In genomic region chr14:75284193-75284915, GRCm38 (mm10) we compare ENCODE assay signal across 8 mouse cellular contexts. TPM values are rescaled to one million over a fixed set of nuclear protein-coding genes. Genes with fewer than 3 reads are reported as not detected.
DNase-seq lines count a peak whose midpoint lies in the region; ATAC-seq and TF ChIP-seq lines count a peak whose summit lies in the region.

TSS of gene Zc3h13 (plus strand) at chr14:75284373.

- peak; percentile 97 for ATAC-seq in forebrain, postnatal 0 days
- peak; percentile 99 for ATAC-seq in lung, embryonic 15.5 days (ENCODE audit: borderline replicate concordance, extremely low read depth, low FRiP score, low TSS enrichment)

- peak in 1 of 2 experiments; percentile 13; a peak in 1 of 4 replicates for TF ChIP-seq EP300 in MEL (IDR thresholded peaks at IDR 0.05; ENCODE audit: low read depth in 1 of 2, low read length in 2 of 2)

- under 1% methylated on average over 61 of the region's 61 CpGs for WGBS in cerebellum, adult 2 months
- WGBS in forebrain, postnatal 0 days = under 1% methylated on average over 61 of the region's 61 CpGs
- WGBS in lung, embryonic 15.5 days = under 1% methylated on average over 60 of the region's 61 CpGs

- peak within 1 kb of the TSS; percentile 65 for H3K27ac ChIP-seq in MEL (ENCODE audit: control insufficient read depth, low read depth, low read length)
- H3K27ac ChIP-seq in cerebellum, adult 2 months (ENCODE audit: insufficient read depth, low read length) = peak within 1 kb of the TSS; percentile 61; the same call in 1 of the 2 replicates
- H3K27ac ChIP-seq in forebrain, postnatal 0 days (ENCODE audit: low read depth, low read length) = peak within 1 kb of the TSS; percentile 91
- peak within 1 kb of the TSS; percentile 81 for H3K27ac ChIP-seq in lung, embryonic 15.5 days

- peak within 1 kb of the TSS; percentile 80 for H3K9ac ChIP-seq in MEL (ENCODE audit: control insufficient read depth, low read depth, low read length, poor library complexity, severe bottlenecking)
- H3K9ac ChIP-seq in forebrain, postnatal 0 days = peak within 1 kb of the TSS; percentile 95
- H3K9ac ChIP-seq in lung, embryonic 15.5 days = peak within 1 kb of the TSS; percentile 89

- no peak for TF ChIP-seq RAD21 in MEL (IDR thresholded peaks at IDR 0.05; ENCODE audit: low read depth, low read length)

- H3K4me3 ChIP-seq in MEL (ENCODE audit: control insufficient read depth in 1 of 2, insufficient read depth in 1 of 2, low read depth in 2 of 2, low read length in 2 of 2) = peak within 1 kb of the TSS; percentile 97 to 98
- peak within 1 kb of the TSS; percentile 83 for H3K4me3 ChIP-seq in cerebellum, adult 2 months (replicated peaks; ENCODE audit: insufficient read depth, low read depth, low read length)
- H3K4me3 ChIP-seq in forebrain, postnatal 0 days (ENCODE audit: low read depth, low read length) = peak within 1 kb of the TSS; percentile 100
- peak within 1 kb of the TSS; percentile 97 for H3K4me3 ChIP-seq in lung, embryonic 15.5 days

- peaks cover 0 to 11% of the 10 kb centered on the region in 2 experiments; a peak in 2 of 4 replicates for H3K36me3 ChIP-seq in MEL (ENCODE audit: control insufficient read depth in 1 of 2, insufficient read depth in 2 of 2, low read length in 2 of 2)
- H3K36me3 ChIP-seq in forebrain, postnatal 0 days (ENCODE audit: insufficient read depth) = no peaks in the 10 kb centered on the region
- H3K36me3 ChIP-seq in lung, embryonic 15.5 days = no peaks in the 10 kb centered on the region

- H3K27me3 ChIP-seq in MEL (ENCODE audit: control insufficient read depth in 1 of 2, insufficient read depth in 2 of 2, low read length in 2 of 2) = no peaks in the 10 kb centered on the region; a peak in 2 of 4 replicates
- H3K27me3 ChIP-seq in cerebellum, adult 2 months (ENCODE audit: control insufficient read depth, insufficient read depth, low read length) = no peaks in the 10 kb centered on the region
- H3K27me3 ChIP-seq in forebrain, postnatal 0 days (ENCODE audit: insufficient read depth, low read length) = no peaks in the 10 kb centered on the region
- H3K27me3 ChIP-seq in lung, embryonic 15.5 days = no peaks in the 10 kb centered on the region

- H3K9me3 ChIP-seq in MEL (replicated peaks; ENCODE audit: insufficient read depth, low read length) = no peaks in the 10 kb centered on the region
- no peaks in the 10 kb centered on the region for H3K9me3 ChIP-seq in forebrain, postnatal 0 days (ENCODE audit: low read length)
- no peaks in the 10 kb centered on the region for H3K9me3 ChIP-seq in lung, embryonic 15.5 days

- TF ChIP-seq POLR2A in MEL (IDR thresholded peaks at IDR 0.05; ENCODE audit: control insufficient read depth in 1 of 2, insufficient read depth in 1 of 2, low read depth in 1 of 2, low read length in 2 of 2, poor library complexity in 1 of 2) = peak; percentile 66 to 94; a peak in 3 of 4 replicates
- peak; percentile 97 for TF ChIP-seq POLR2A in cerebellum, adult 2 months (IDR thresholded peaks at IDR 0.05; ENCODE audit: borderline replicate concordance, insufficient read depth, low read length)

- DNase-seq in MEL (ENCODE audit: low read depth, low spot score) = peak; percentile 95
- DNase-seq in cerebellum, adult 2 months = peak; percentile 94 to 99
- peak; percentile 97 for DNase-seq in forebrain, postnatal 0 days
- DNase-seq in heart, postnatal 4 days = peak; percentile 98
- DNase-seq in layer of hippocampus, adult 8-10 months (ENCODE audit: low spot score in 2 of 2) = peak; percentile 94
- peak; percentile 89 for DNase-seq in ovary, adult 18-20 months (ENCODE audit: low spot score)
- DNase-seq in thymus, postnatal 0 days (ENCODE audit: low spot score) = peak; percentile 95

- no peak for TF ChIP-seq CTCF in MEL (IDR thresholded peaks at IDR 0.05 in 2 of 3, conservative IDR thresholded peaks at IDR 0.05 in 1 of 3; ENCODE audit: control insufficient read depth in 1 of 3, insufficient read depth in 1 of 3, low read depth in 2 of 3, low read length in 3 of 3, poor library complexity in 1 of 3, severe bottlenecking in 1 of 3)
- TF ChIP-seq CTCF in cerebellum, adult 2 months (IDR thresholded peaks at IDR 0.05; ENCODE audit: borderline replicate concordance, insufficient read depth, low read depth, low read length) = no peak
- TF ChIP-seq CTCF in forebrain, postnatal 0 days (IDR thresholded peaks at IDR 0.05; ENCODE audit: low read depth) = peak; percentile 26; the same call in 1 of the 2 replicates

- peaks cover 2% of the 10 kb centered on the region in 2 experiments; a peak in 3 of 4 replicates for H3K4me1 ChIP-seq in MEL (ENCODE audit: control insufficient read depth in 1 of 2, insufficient read depth in 2 of 2, low read length in 2 of 2)
- no peaks in the 10 kb centered on the region; the same call in 1 of the 2 replicates for H3K4me1 ChIP-seq in cerebellum, adult 2 months (ENCODE audit: control insufficient read depth, insufficient read depth, low read length)
- peaks cover 19% of the 10 kb centered on the region for H3K4me1 ChIP-seq in forebrain, postnatal 0 days (ENCODE audit: insufficient read depth)
- peaks cover 16% of the 10 kb centered on the region for H3K4me1 ChIP-seq in lung, embryonic 15.5 days

- peak within 1 kb of the TSS; percentile 78 for H3K4me2 ChIP-seq in forebrain, postnatal 0 days (ENCODE audit: low read depth)
- H3K4me2 ChIP-seq in lung, embryonic 15.5 days = peak within 1 kb of the TSS; percentile 78

- peaks cover 32% of the 10 kb centered on the region for H3K79me2 ChIP-seq in MEL (ENCODE audit: control insufficient read depth, insufficient read depth, low read length, poor library complexity)

TF ChIP-seq in MEL, 35 proteins besides CTCF, POLR2A, EP300 and RAD21:
- TF ChIP-seq JUND (IDR thresholded peaks at IDR 0.05; ENCODE audit: low read depth, low read length) (0 out of 2 replicates have a peak, but pooled peaks have one; percentile 17), SIN3A (IDR thresholded peaks at IDR 0.05; ENCODE audit: low read length) (peak; percentile 99), TAL1 (IDR thresholded peaks at IDR 0.05; ENCODE audit: low read length) (no peak), ZC3H11A (IDR thresholded peaks at IDR 0.05; ENCODE audit: low read depth, low read length) (peak; percentile 29; the same call in 1 of the 2 replicates), KAT2A (conservative IDR thresholded peaks at IDR 0.05; ENCODE audit: low read depth, low read length) (peak; percentile 65), ZMIZ1 (IDR thresholded peaks at IDR 0.05; ENCODE audit: low read depth, low read length) (peak; percentile 76), MAX (IDR thresholded peaks at IDR 0.05; ENCODE audit: low read length) (peak; percentile 76; the same call in 1 of the 2 replicates), ZNF384 (IDR thresholded peaks at IDR 0.05; ENCODE audit: low read depth, low read length) (no peak), ZKSCAN1 (IDR thresholded peaks at IDR 0.05; ENCODE audit: low read depth, low read length) (no peak), TBP (IDR thresholded peaks at IDR 0.05; ENCODE audit: low read depth, low read length) (peak; percentile 80), CHD1 (IDR thresholded peaks at IDR 0.05; ENCODE audit: low read depth, low read length) (no peak), USF1 (IDR thresholded peaks at IDR 0.05; ENCODE audit: low read depth, low read length) (peak; percentile 31), POLR2AphosphoS2 (IDR thresholded peaks at IDR 0.05; ENCODE audit: low read length) (peak; percentile 84), NELFE (IDR thresholded peaks at IDR 0.05; ENCODE audit: low read depth, low read length) (peak; percentile 95), TCF12 (IDR thresholded peaks at IDR 0.05; ENCODE audit: low read depth, low read length) (peak; percentile 67), ELF1 (IDR thresholded peaks at IDR 0.05; ENCODE audit: low read depth, low read length) (peak; percentile 97), MXI1 (IDR thresholded peaks at IDR 0.05; ENCODE audit: low read depth, low read length) (peak; percentile 95), BHLHE40 (IDR thresholded peaks at IDR 0.05; ENCODE audit: borderline replicate concordance, low read depth, low read length) (no peak), E2F4 (IDR thresholded peaks at IDR 0.05; ENCODE audit: borderline replicate concordance, low read depth, low read length) (no peak), HCFC1 (IDR thresholded peaks at IDR 0.05; ENCODE audit: low read depth, low read length) (peak; percentile 95), NRF1 (IDR thresholded peaks at IDR 0.05; ENCODE audit: insufficient read depth, low read depth, low read length, poor library complexity, severe bottlenecking) (peak; percentile 40; the same call in 1 of the 2 replicates), UBTF (IDR thresholded peaks at IDR 0.05; ENCODE audit: borderline replicate concordance, insufficient read depth, low read depth, low read length) (no peak), RCOR1 (IDR thresholded peaks at IDR 0.05; ENCODE audit: low read depth, low read length) (0 out of 2 replicates have a peak, but pooled peaks have one; percentile 20), ETS1 (IDR thresholded peaks at IDR 0.05; ENCODE audit: low read depth, low read length) (0 out of 2 replicates have a peak, but pooled peaks have one; percentile 35), USF2 (IDR thresholded peaks at IDR 0.05; ENCODE audit: borderline replicate concordance in 1 of 2, insufficient read depth in 1 of 2, low read depth in 1 of 2, low read length in 2 of 2) (no peak), MYC (IDR thresholded peaks at IDR 0.05; ENCODE audit: low read depth, low read length) (peak; percentile 77; the same call in 1 of the 2 replicates), MAZ (IDR thresholded peaks at IDR 0.05; ENCODE audit: low read depth, low read length) (peak; percentile 53; the same call in 1 of the 2 replicates)
TF ChIP-seq in MEL: peak in this region for 19.

RNA-seq across cellular contexts. Expression of gene Zc3h13, which starts in this region (rescaled TPM):
- 17.5 and 21.5 TPM in 2 replicates for total RNA-seq in MEL (2012; rRNA removed)
- 100 to 1,000 TPM in 1 of 2 experiments, 10 to 100 TPM in 1; 41.8 to 145 TPM for polyA plus RNA-seq in MEL (2012; ENCODE audit: insufficient read depth in 1 of 2, insufficient read length in 2 of 2, low read depth in 1 of 2, low replicate concordance in 2 of 2, missing spikeins in 1 of 2)
- 27.2 and 27.5 TPM in 2 replicates for polyA plus RNA-seq in cerebellum, adult 2 months (2012; rRNA removed)
- total RNA-seq in forebrain, postnatal 0 days (2014; rRNA removed) = 21.4 and 25.7 TPM in 2 replicates
- polyA plus RNA-seq in forebrain, postnatal 0 days (2015; fragmentation: Nextera tagmentation; extraction: Ambion mirVana) = 31.4 and 51.3 TPM in 2 replicates
- 10 to 100 TPM; 27.3 to 29.4 TPM for total RNA-seq in heart, postnatal 4 days (2021)
- 10 to 100 TPM; 44.6 to 55.0 (median 47.8) TPM for total RNA-seq in layer of hippocampus, adult 8-10 months (2022)
- 26.8 and 31.2 TPM in 2 replicates for polyA plus RNA-seq in lung, embryonic 15.5 days (2015; fragmentation: Nextera tagmentation; extraction: Ambion mirVana)
- polyA plus RNA-seq in thymus, postnatal 0 days (2015; fragmentation: Nextera tagmentation; extraction: Ambion mirVana) = 23.9 and 31.3 TPM in 2 replicates

Comparison
In these comparisons a context has a peak if more than half of its experiments do, and no peak if none do; other contexts are left out.
1. Peak in every context shown above with its lines: DNase-seq, ATAC-seq, H3K4me3 ChIP-seq and H3K27ac ChIP-seq.